Mouse (Mus musculus) kidney, adult 8-10 months (tissue): ENCODE results near the gene Prl3c1.
"Not testable (repeated sequence)": the region's sequence is repeated elsewhere in the genome, so short reads cannot be mapped to it uniquely, and the experiment has no call there.

Experiments used
- DNase-seq, 2 experiments: peaks; one replicate each; pipeline ENCODE4 v3.0.0; 2022

The Prl3c1 gene

GRCm38 (mm10) chr13:27196359-27196758 is at the start of gene Prl3c1:
Gene Prl3c1 (plus strand): TSS chr13:27196659.
- no peak for DNase-seq

- no peak for DNase-seq
Observed at GRCm38 (mm10) chr13:27148264-27148663, 48.2 kb upstream of the Prl3c1 start.

GRCm38 (mm10) chr13:27156490-27156889 is 40.0 kb upstream of the Prl3c1 start, which contains the start of gene Prl3d3:
Gene Prl3d3 (plus strand): TSS chr13:27156790.
- not testable (repeated sequence) for DNase-seq

GRCm38 (mm10) chr13:27241547-27241946 is 45.1 kb downstream of the Prl3c1 start, which contains the start of gene Prl3b1:
Gene Prl3b1 (plus strand): TSS chr13:27241847.
- no peak for DNase-seq
